ENCODE assay signal across 9 mouse cellular contexts in genomic region chrX:166173796-166174195, GRCm38 (mm10). TPM values are rescaled to one million over a fixed set of nuclear protein-coding genes. Genes with fewer than 3 reads are reported as not detected.
A peak's percentile ranks its signal among the peaks of the same experiment; 100 is the strongest.
DNase-seq lines count a peak whose midpoint lies in the region; ATAC-seq and TF ChIP-seq lines count a peak whose summit lies in the region.
"Had no signal": no experiment of that assay in that cellular context is flagged by ENCODE, and none has a peak within 500 bp of the region (broad histone marks: within the 10 kb centered on the region; RNA-seq: fewer than 3 reads in every experiment).

No protein-coding gene starts in this region.

- TF ChIP-seq POLR2A in cortical plate, adult 2 months (IDR thresholded peaks at IDR 0.05; ENCODE audit: extremely low read depth, insufficient read depth, low read length), result no peak

- DNase-seq in Muller cell, postnatal 12 days (ENCODE audit: inconsistent ontology term), result peak; percentile 77
- peak; percentile 56 for DNase-seq in layer of hippocampus, adult 11-12 months (ENCODE audit: low spot score)
- DNase-seq in gastrocnemius, adult 2 months, result no peak
- DNase-seq in thymus, postnatal 10 days (ENCODE audit: low spot score in 2 of 2), result no peak
- DNase-seq in thymus, adult 18-20 months, result no peak
- DNase-seq in kidney, postnatal 25 days, result no peak
- DNase-seq: liver, postnatal 0 days had no signal

- H3K27me3 ChIP-seq in midbrain, embryonic 15.5 days (replicated peaks), result no peaks in the 10 kb centered on the region; the same call in 1 of the 2 replicates

- ATAC-seq in midbrain, embryonic 15.5 days (replicated peaks), result no peak
- ATAC-seq: liver, postnatal 0 days had no signal

- no peaks in the 10 kb centered on the region for H3K9me3 ChIP-seq in midbrain, embryonic 15.5 days

- no peak for TF ChIP-seq CTCF in cortical plate, adult 2 months (IDR thresholded peaks at IDR 0.05; ENCODE audit: extremely low read depth, insufficient read depth, low read length)
- TF ChIP-seq CTCF in gastrocnemius, adult 2 months (IDR thresholded peaks at IDR 0.05), result no peak

- 36% methylated on average over 7 of the region's 7 CpGs for WGBS in midbrain, embryonic 15.5 days

- peak overlapping the region; percentile 80 for H3K27ac ChIP-seq in cortical plate, adult 2 months (ENCODE audit: insufficient read depth, low read length)
- H3K27ac ChIP-seq in midbrain, embryonic 15.5 days, result peak overlapping the region; percentile 65
- H3K27ac ChIP-seq in gastrocnemius, adult 2 months, result no peak overlapping the region

- peaks cover 3% of the 10 kb centered on the region; the same call in 1 of the 2 replicates for H3K4me1 ChIP-seq in cortical plate, adult 2 months (ENCODE audit: control insufficient read depth, insufficient read depth, low read length)
- peaks cover 10% of the 10 kb centered on the region; the same call in 1 of the 2 replicates for H3K4me1 ChIP-seq in midbrain, embryonic 15.5 days

- H3K36me3 ChIP-seq in midbrain, embryonic 15.5 days (replicated peaks), result no peaks in the 10 kb centered on the region

- intact Hi-C loops in gastrocnemius, adult 2 months (cut with DNase I), result loop anchor here (10.0 kb wide), 1 partner anchor 341 kb away; the partner anchor contains the start of gene Tceanc

- H3K4me3 ChIP-seq in cortical plate, adult 2 months (ENCODE audit: insufficient read depth, low read length), result no peak overlapping the region
- H3K4me3 ChIP-seq in midbrain, embryonic 15.5 days, result no peak overlapping the region
- H3K4me3 ChIP-seq in gastrocnemius, adult 2 months, result no peak overlapping the region

- H3K9ac ChIP-seq in midbrain, embryonic 15.5 days, result no peak overlapping the region
- H3K9ac ChIP-seq: liver, postnatal 0 days had no signal

- H3K4me2 ChIP-seq in midbrain, embryonic 15.5 days, result no peak overlapping the region

RNA-seq across cellular contexts. Expression of gene Gemin8, which starts 3.5 kb away (rescaled TPM):
- 16.5 and 17.8 TPM in 2 replicates for polyA plus RNA-seq in cortical plate, adult 2 months (2012; rRNA removed)
- polyA plus RNA-seq in midbrain, embryonic 15.5 days (2015; fragmentation: Nextera tagmentation; extraction: Ambion mirVana), result 7.4 and 8.4 TPM in 2 replicates
- total RNA-seq in gastrocnemius, adult 2 months (2021), result 1 to 10 TPM; 1.5 to 1.7 TPM

Comparison
In these comparisons a context has a peak if more than half of its experiments do, and no peak if none do; other contexts are left out.
1. DNase-seq: peak in Muller cell, postnatal 12 days (single experiment) and layer of hippocampus, adult 11-12 months (single experiment); none in gastrocnemius, adult 2 months (single experiment), thymus, postnatal 10 days (0 of 2), thymus, adult 18-20 months (0 of 2) and kidney, postnatal 25 days (0 of 2).